Mouse (Mus musculus) liver, embryonic 13.5 days (tissue): ENCODE results near the gene Gje1. TPM values are rescaled to one million over a fixed set of nuclear protein-coding genes. Genes with fewer than 3 reads are reported as not detected.
A peak's percentile ranks its signal among the peaks of the same experiment; 100 is the strongest.

ENCODE experiments used
- ATAC-seq: fragments of 200-750 bp; cut with Nextera tagmentation; 2 replicates; pipeline ENCODE4 v1.8.0; 2017; ENCODE audit warnings: low read depth, mild to moderate bottlenecking, moderate number of reproducible peaks, moderate library complexity
- DNase-seq: peaks from one replicate; pipeline ENCODE4 v3.0.0; 2022
- H3K27ac ChIP-seq: fragments of 300-500 bp; sonication (generic); 2 replicates; pipeline ENCODE4 v1.5.1; 2015; ENCODE audit warnings: moderate library complexity, mild to moderate bottlenecking, inconsistent platforms
- H3K27me3 ChIP-seq: fragments of 300-500 bp; sonication (generic); 2 replicates; pipeline ENCODE4 v1.6.1; 2015; ENCODE audit warnings: mild to moderate bottlenecking, inconsistent platforms
- H3K36me3 ChIP-seq: fragments of 300-500 bp; sonication (generic); 2 replicates; pipeline ENCODE4 v1.6.1; 2015; ENCODE audit warnings: mild to moderate bottlenecking, inconsistent platforms
- H3K4me1 ChIP-seq: fragments of 300-500 bp; sonication (generic); replicated peaks from 2 replicates; pipeline ENCODE4 v1.6.1; 2015; ENCODE audit warnings: inconsistent platforms
- H3K4me2 ChIP-seq: fragments of 300-500 bp; sonication (generic); 2 replicates; pipeline ENCODE4 v1.6.1; 2015; ENCODE audit warnings: inconsistent platforms, mild to moderate bottlenecking, moderate library complexity
- H3K4me3 ChIP-seq: fragments of 300-500 bp; sonication (generic); replicated peaks from 2 replicates; pipeline ENCODE4 v1.5.1; 2015; ENCODE audit warnings: mild to moderate bottlenecking, inconsistent platforms
- H3K9ac ChIP-seq: fragments of 300-500 bp; sonication (generic); 2 replicates; pipeline ENCODE4 v1.6.1; 2015; ENCODE audit warnings: mild to moderate bottlenecking, inconsistent platforms
- H3K9me3 ChIP-seq: fragments of 300-500 bp; sonication (generic); replicated peaks from 2 replicates; pipeline ENCODE4 v1.6.1; 2016; ENCODE audit warnings: inconsistent platforms
- WGBS: fragments of 180-500 bp; shearing (Covaris S2); methylation state at CpG from one replicate; pipeline ENCODE4 v1.1.7; 2015; ENCODE audit not compliant: insufficient replicate concordance; 5-methylcytosine and 5-hydroxymethylcytosine counted together
- polyA plus RNA-seq: library from polyadenylated mRNA; unstranded; fragments of >200 nt; fragmentation: Nextera tagmentation; extraction: Ambion mirVana; gene quantifications from 2 replicates; pipeline ENCODE4 v1.2.1, GENCODE M21; 2015

The Gje1 gene
- polyA plus RNA-seq: not detected in 2 replicates

GRCm38 (mm10) chr10:14718114-14718513 is at the start of gene Gje1:
Gene Gje1, minus strand, starts transcription at chr10:14718214.
- Histone ChIP-seq H3K4me3 (no peak within 1 kb of the TSS), H3K9ac (no peak within 1 kb of the TSS), H3K27me3 (no peaks in the 10 kb centered on the region), H3K9me3 (no peaks in the 10 kb centered on the region), H3K27ac (no peak within 1 kb of the TSS), H3K4me2 (no peak within 1 kb of the TSS), H3K4me1 (no peaks in the 10 kb centered on the region), H3K36me3 (no peaks in the 10 kb centered on the region)
- 40% methylated on average over 3 of the region's 3 CpGs for WGBS
- no peak for DNase-seq
- no peak for ATAC-seq

GRCm38 (mm10) chr10:14760618-14761017 is 42.6 kb upstream of the Gje1 start:
- DNase-seq (no peak), ATAC-seq (no peak)
- Histone ChIP-seq H3K4me3 (no peak overlapping the region), H3K27ac (no peak overlapping the region), H3K36me3 (no peaks in the 10 kb centered on the region), H3K4me2 (no peak overlapping the region), H3K4me1 (no peaks in the 10 kb centered on the region), H3K9ac (no peak overlapping the region), H3K9me3 (no peaks in the 10 kb centered on the region), H3K27me3 (peaks cover 12% of the 10 kb centered on the region; the same call in 1 of the 2 replicates)
- 20% methylated on average over 8 of the region's 8 CpGs for WGBS

- H3K27ac ChIP-seq: no peak overlapping the region
- H3K4me3 ChIP-seq: peak overlapping the region; percentile 21
- no peak overlapping the region for H3K9ac ChIP-seq
- H3K4me2 ChIP-seq: peak overlapping the region; percentile 48
- 5% methylated on average over 35 of the region's 35 CpGs for WGBS
- no peaks in the 10 kb centered on the region for H3K4me1 ChIP-seq
- peaks cover 12% of the 10 kb centered on the region; the same call in 1 of the 2 replicates for H3K27me3 ChIP-seq
- H3K9me3 ChIP-seq: no peaks in the 10 kb centered on the region
- DNase-seq (no peak), ATAC-seq (no peak)
- H3K36me3 ChIP-seq: no peaks in the 10 kb centered on the region
These were observed 41.9 kb upstream of the Gje1 start for GRCm38 (mm10) chr10:14759665-14760558.

GRCm38 (mm10) chr10:14734285-14734684 is 16.3 kb upstream of the Gje1 start:
- no peak overlapping the region for H3K9ac ChIP-seq
- no peaks in the 10 kb centered on the region for H3K9me3 ChIP-seq
- WGBS: 6% methylated on average over 2 of the region's 2 CpGs
- no peak overlapping the region for H3K4me2 ChIP-seq
- ATAC-seq (no peak), DNase-seq (no peak)
- no peaks in the 10 kb centered on the region for H3K36me3 ChIP-seq
- H3K4me1 ChIP-seq: no peaks in the 10 kb centered on the region
- H3K27me3 ChIP-seq: no peaks in the 10 kb centered on the region
- no peak overlapping the region for H3K4me3 ChIP-seq
- no peak overlapping the region for H3K27ac ChIP-seq

GRCm38 (mm10) chr10:14725671-14726070 is 7.7 kb upstream of the Gje1 start:
- no peak for ATAC-seq
- 53% methylated on average over 9 of the region's 9 CpGs for WGBS

GRCm38 (mm10) chr10:14705072-14706066 is 12.6 kb downstream of the Gje1 start, which contains the start of the genes Vta1 and Nmbr:
Gene Vta1, minus strand, starts transcription at chr10:14705560.
Gene Nmbr, plus strand, starts transcription at chr10:14705591.
- Histone ChIP-seq H3K9ac (peak within 1 kb of the TSS; percentile 81), H3K36me3 (no peaks in the 10 kb centered on the region), H3K9me3 (no peaks in the 10 kb centered on the region), H3K27me3 (no peaks in the 10 kb centered on the region), H3K4me3 (peak within 1 kb of the TSS; percentile 88), H3K4me2 (peak within 1 kb of the TSS; percentile 68), H3K4me1 (peaks cover 14% of the 10 kb centered on the region), H3K27ac (peak within 1 kb of the TSS; percentile 74)
- WGBS: 1% methylated on average over 50 of the region's 50 CpGs
- DNase-seq (peak; percentile 91), ATAC-seq (peak; percentile 96)

More at GRCm38 (mm10) chr10:14725671-14726070, 7.7 kb upstream of the Gje1 start:
- H3K27ac ChIP-seq: no peak overlapping the region
- H3K9ac ChIP-seq: no peak overlapping the region
- H3K4me1 ChIP-seq: no peaks in the 10 kb centered on the region
- H3K27me3 ChIP-seq: no peaks in the 10 kb centered on the region
- no peaks in the 10 kb centered on the region for H3K36me3 ChIP-seq
- H3K9me3 ChIP-seq: no peaks in the 10 kb centered on the region
- no peak for DNase-seq
- no peak overlapping the region for H3K4me3 ChIP-seq
- no peak overlapping the region for H3K4me2 ChIP-seq

GRCm38 (mm10) chr10:14703830-14704420 is 14.1 kb downstream of the Gje1 start:
- Histone ChIP-seq H3K4me1 (peaks cover 14% of the 10 kb centered on the region), H3K36me3 (0 out of 2 replicates have a peak, but pooled peaks cover 2% of the 10 kb centered on the region), H3K9ac (peak overlapping the region; percentile 81; the same call in 1 of the 2 replicates), H3K9me3 (no peaks in the 10 kb centered on the region), H3K4me2 (peak overlapping the region; percentile 68), H3K27ac (no peak overlapping the region), H3K27me3 (no peaks in the 10 kb centered on the region), H3K4me3 (peak overlapping the region; percentile 88)
- no peak for DNase-seq
- 57% methylated on average over 4 of the region's 4 CpGs for WGBS
- no peak for ATAC-seq

- DNase-seq (no peak), ATAC-seq (no peak)
- 82% methylated on average over 1 of the region's 1 CpGs for WGBS
- Histone ChIP-seq H3K4me3 (no peak overlapping the region), H3K4me2 (no peak overlapping the region), H3K9ac (no peak overlapping the region), H3K4me1 (peaks cover 14% of the 10 kb centered on the region), H3K27ac (no peak overlapping the region), H3K9me3 (no peaks in the 10 kb centered on the region), H3K27me3 (no peaks in the 10 kb centered on the region), H3K36me3 (0 out of 2 replicates have a peak, but pooled peaks cover 2% of the 10 kb centered on the region)
These were observed 14.8 kb downstream of the Gje1 start for GRCm38 (mm10) chr10:14703239-14703638.

GRCm38 (mm10) chr10:14690349-14690748 is 27.7 kb downstream of the Gje1 start:
- H3K4me1 ChIP-seq: peaks cover 15% of the 10 kb centered on the region
- H3K27me3 ChIP-seq: no peaks in the 10 kb centered on the region
- 75% methylated on average over 3 of the region's 3 CpGs for WGBS
- no peak overlapping the region for H3K4me3 ChIP-seq
- no peak overlapping the region for H3K4me2 ChIP-seq
- no peak for ATAC-seq
- no peak for DNase-seq
- H3K27ac ChIP-seq: no peak overlapping the region
- H3K9ac ChIP-seq: no peak overlapping the region
- no peaks in the 10 kb centered on the region for H3K9me3 ChIP-seq
- peaks cover 14% of the 10 kb centered on the region for H3K36me3 ChIP-seq

GRCm38 (mm10) chr10:14688785-14689442 is 29.1 kb downstream of the Gje1 start:
- ATAC-seq (no peak), DNase-seq (no peak)
- no peak overlapping the region for H3K4me2 ChIP-seq
- H3K27me3 ChIP-seq: no peaks in the 10 kb centered on the region
- H3K4me3 ChIP-seq: no peak overlapping the region
- H3K36me3 ChIP-seq: peaks cover 19% of the 10 kb centered on the region
- peaks cover 15% of the 10 kb centered on the region for H3K4me1 ChIP-seq
- H3K9ac ChIP-seq: no peak overlapping the region
- 52% methylated on average over 6 of the region's 6 CpGs for WGBS
- H3K27ac ChIP-seq: no peak overlapping the region
- H3K9me3 ChIP-seq: no peaks in the 10 kb centered on the region
